Mouse (Mus musculus) lung, embryonic 16.5 days (tissue): ENCODE results near the gene Bicdl2. TPM values are rescaled to one million over a fixed set of nuclear protein-coding genes. Genes with fewer than 3 reads are reported as not detected.

Experiments
- ATAC-seq: fragments of 200-750 bp; cut with Nextera tagmentation; 2 replicates; pipeline ENCODE4 v1.8.0; 2017; ENCODE audit warnings: low read depth, mild to moderate bottlenecking, moderate library complexity
- H3K27ac ChIP-seq: fragments of 300-500 bp; sonication (generic); 2 replicates; pipeline ENCODE4 v1.5.1; 2014; ENCODE audit warnings: mild to moderate bottlenecking, control low read depth, low read length
- H3K27me3 ChIP-seq: fragments of 300-500 bp; sonication (generic); 2 replicates; pipeline ENCODE4 v1.6.1; 2014; ENCODE audit warnings: low read depth, low read length, mixed read lengths; ENCODE audit not compliant: control insufficient read depth, insufficient read depth
- H3K36me3 ChIP-seq: fragments of 300-500 bp; sonication (generic); 2 replicates; pipeline ENCODE4 v1.6.1; 2014; ENCODE audit warnings: low read length; ENCODE audit not compliant: control insufficient read depth, insufficient read depth
- H3K4me1 ChIP-seq: fragments of 300-500 bp; sonication (generic); replicated peaks from 2 replicates; pipeline ENCODE4 v1.6.1; 2014; ENCODE audit warnings: low read length, mixed read lengths; ENCODE audit not compliant: control insufficient read depth, insufficient read depth
- H3K4me2 ChIP-seq: fragments of 300-500 bp; sonication (generic); 2 replicates; pipeline ENCODE4 v1.6.1; 2014; ENCODE audit warnings: low read depth, low read length, control low read depth
- H3K4me3 ChIP-seq: fragments of 300-500 bp; sonication (generic); 2 replicates; pipeline ENCODE4 v1.5.1; 2014; ENCODE audit warnings: mild to moderate bottlenecking, low read length, control low read depth
- H3K9ac ChIP-seq: fragments of 300-500 bp; sonication (generic); 2 replicates; pipeline ENCODE4 v1.6.1; 2014; ENCODE audit warnings: low read length, control low read depth
- H3K9me3 ChIP-seq: fragments of 300-500 bp; sonication (generic); 2 replicates; pipeline ENCODE4 v1.6.1; 2016; ENCODE audit warnings: low read length; ENCODE audit not compliant: control insufficient read depth
- WGBS: fragments of 180-500 bp; shearing (Covaris S2); extraction: QIAGEN DNeasy Blood & Tissue Kit; methylation state at CpG from one replicate; pipeline ENCODE4 v1.1.7; 2014; 5-methylcytosine and 5-hydroxymethylcytosine counted together
- polyA plus RNA-seq: library from polyadenylated mRNA; unstranded; fragments of >200 nt; fragmentation: Nextera tagmentation; extraction: Ambion mirVana; gene quantifications from 2 replicates; pipeline ENCODE4 v1.2.1, GENCODE M21; 2015

Bicdl2 gene
- polyA plus RNA-seq, 1 experiment from 2014 or later: 4.3 TPM

GRCm38 (mm10) chr17:23699131-23700077 lies 39.1 kb downstream of the Bicdl2 start:
- peak overlapping the region; percentile 99 for H3K4me2 ChIP-seq
- 2% methylated on average over 51 of the region's 101 CpGs for WGBS
- peaks cover 14% of the 10 kb centered on the region for H3K4me1 ChIP-seq
- H3K27ac ChIP-seq: no peak overlapping the region
- peak; percentile 40 for ATAC-seq
- H3K4me3 ChIP-seq: peak overlapping the region; percentile 71
- H3K9me3 ChIP-seq: no peaks in the 10 kb centered on the region
- H3K27me3 ChIP-seq: peaks cover 16% of the 10 kb centered on the region
- no peaks in the 10 kb centered on the region for H3K36me3 ChIP-seq
- H3K9ac ChIP-seq: peak overlapping the region; percentile 61

GRCm38 (mm10) chr17:23700079-23700478 lies 39.8 kb downstream of the Bicdl2 start:
- no peaks in the 10 kb centered on the region for H3K36me3 ChIP-seq
- peaks cover 8% of the 10 kb centered on the region for H3K4me1 ChIP-seq
- peak overlapping the region; percentile 61 for H3K9ac ChIP-seq
- peak overlapping the region; percentile 99 for H3K4me2 ChIP-seq
- peaks cover 16% of the 10 kb centered on the region for H3K27me3 ChIP-seq
- H3K9me3 ChIP-seq: no peaks in the 10 kb centered on the region
- under 1% methylated on average over 17 of the region's 28 CpGs for WGBS
- peak overlapping the region; percentile 71 for H3K4me3 ChIP-seq
- peak; percentile 94 for ATAC-seq
- no peak overlapping the region for H3K27ac ChIP-seq

GRCm38 (mm10) chr17:23703301-23703700 lies 43.0 kb downstream of the Bicdl2 start:
- Histone ChIP-seq H3K27me3 (peaks cover 16% of the 10 kb centered on the region), H3K27ac (no peak overlapping the region), H3K36me3 (no peaks in the 10 kb centered on the region), H3K4me3 (no peak overlapping the region), H3K9me3 (no peaks in the 10 kb centered on the region), H3K4me1 (peaks cover 6% of the 10 kb centered on the region), H3K4me2 (no peak overlapping the region), H3K9ac (no peak overlapping the region)
- WGBS: 78% methylated on average over 9 of the region's 9 CpGs
- ATAC-seq: no peak

- no peak overlapping the region for H3K4me2 ChIP-seq
- H3K27me3 ChIP-seq: peaks cover 5% of the 10 kb centered on the region
- H3K9me3 ChIP-seq: no peaks in the 10 kb centered on the region
- no peaks in the 10 kb centered on the region for H3K36me3 ChIP-seq
- no peak overlapping the region for H3K27ac ChIP-seq
- no peak overlapping the region for H3K4me3 ChIP-seq
- no peak for ATAC-seq
- H3K4me1 ChIP-seq: 0 out of 2 replicates have a peak, but pooled peaks cover 2% of the 10 kb centered on the region
- no peak overlapping the region for H3K9ac ChIP-seq
- WGBS: 44% methylated on average over 7 of the region's 7 CpGs
Measured at GRCm38 (mm10) chr17:23704741-23705140, 44.4 kb downstream of the Bicdl2 start.

GRCm38 (mm10) chr17:23705525-23706104 lies 45.3 kb downstream of the Bicdl2 start:
- H3K36me3 ChIP-seq: no peaks in the 10 kb centered on the region
- no peak overlapping the region for H3K27ac ChIP-seq
- peaks cover 4% of the 10 kb centered on the region for H3K27me3 ChIP-seq
- H3K9ac ChIP-seq: no peak overlapping the region
- ATAC-seq: peak; percentile 52; the same call in 1 of the 2 replicates
- no peaks in the 10 kb centered on the region for H3K9me3 ChIP-seq
- no peaks in the 10 kb centered on the region for H3K4me1 ChIP-seq
- H3K4me3 ChIP-seq: no peak overlapping the region
- no peak overlapping the region for H3K4me2 ChIP-seq
- 73% methylated on average over 7 of the region's 7 CpGs for WGBS

GRCm38 (mm10) chr17:23706212-23706611 lies 45.9 kb downstream of the Bicdl2 start:
- no peaks in the 10 kb centered on the region; the same call in 1 of the 2 replicates for H3K27me3 ChIP-seq
- WGBS: 1% methylated on average over 3 of the region's 3 CpGs
- no peak overlapping the region for H3K27ac ChIP-seq
- no peaks in the 10 kb centered on the region for H3K9me3 ChIP-seq
- no peak overlapping the region for H3K9ac ChIP-seq
- H3K4me1 ChIP-seq: no peaks in the 10 kb centered on the region
- no peak overlapping the region for H3K4me2 ChIP-seq
- no peak overlapping the region for H3K4me3 ChIP-seq
- ATAC-seq: peak; percentile 64; the same call in 1 of the 2 replicates
- no peaks in the 10 kb centered on the region for H3K36me3 ChIP-seq

GRCm38 (mm10) chr17:23717003-23717402 lies 56.7 kb downstream of the Bicdl2 start:
- Histone ChIP-seq H3K36me3 (no peaks in the 10 kb centered on the region), H3K27me3 (no peaks in the 10 kb centered on the region), H3K4me3 (no peak overlapping the region), H3K9me3 (no peaks in the 10 kb centered on the region), H3K4me1 (no peaks in the 10 kb centered on the region), H3K4me2 (no peak overlapping the region), H3K9ac (no peak overlapping the region), H3K27ac (no peak overlapping the region)
- 0 out of 2 replicates have a peak, but pooled peaks have one; percentile 21 for ATAC-seq
- 45% methylated on average over 2 of the region's 2 CpGs for WGBS
